Mouse (Mus musculus) layer of hippocampus, adult 18-20 months (tissue): ENCODE measurements around the gene Ciz1. TPM values are rescaled to one million over a fixed set of nuclear protein-coding genes. Genes with fewer than 3 reads are reported as not detected.
A peak's percentile ranks its signal among the peaks of the same experiment; 100 is the strongest.

Experiments used
- DNase-seq, 2 experiments: peaks; one replicate each; pipeline ENCODE4 v3.0.0; 2022; ENCODE audit warnings: low spot score in 2 of 2
- total RNA-seq, 2 experiments: library from RNA; stranded (reverse); gene quantifications; 2 replicates each; pipeline ENCODE4 v1.2.3; 2021

The Ciz1 gene
- total RNA-seq, 2 experiments from 2014 or later, result 69.3 to 77.0 TPM

- no peak for DNase-seq
Observed at GRCm38 (mm10) chr2:32319586-32320580, 32.2 kb upstream of the Ciz1 start.

DNA sequence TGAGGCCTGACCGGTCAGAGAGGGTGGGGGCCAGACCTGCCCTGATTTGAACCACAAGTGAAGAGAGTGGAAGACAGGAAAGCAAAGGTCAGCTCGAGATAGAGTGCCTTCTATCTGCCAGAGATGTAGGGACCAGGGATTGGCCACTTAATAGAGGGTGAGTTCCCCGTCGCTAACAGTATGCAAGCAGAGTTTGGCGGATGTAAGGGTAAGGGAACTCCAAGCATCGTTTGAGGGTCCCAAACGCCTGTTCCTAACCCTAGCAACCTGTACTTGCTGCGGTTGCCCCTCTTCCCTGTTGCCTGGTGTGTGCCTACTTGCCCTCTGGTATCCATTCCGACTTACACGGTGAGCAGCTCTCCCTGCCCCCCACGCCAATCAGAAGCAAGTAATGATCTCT, 31.4 kb upstream of the Ciz1 start:
- no peak for DNase-seq

GRCm38 (mm10) chr2:32321591-32322298, 30.4 kb upstream of the Ciz1 start:
- DNase-seq, result no peak

DNA sequence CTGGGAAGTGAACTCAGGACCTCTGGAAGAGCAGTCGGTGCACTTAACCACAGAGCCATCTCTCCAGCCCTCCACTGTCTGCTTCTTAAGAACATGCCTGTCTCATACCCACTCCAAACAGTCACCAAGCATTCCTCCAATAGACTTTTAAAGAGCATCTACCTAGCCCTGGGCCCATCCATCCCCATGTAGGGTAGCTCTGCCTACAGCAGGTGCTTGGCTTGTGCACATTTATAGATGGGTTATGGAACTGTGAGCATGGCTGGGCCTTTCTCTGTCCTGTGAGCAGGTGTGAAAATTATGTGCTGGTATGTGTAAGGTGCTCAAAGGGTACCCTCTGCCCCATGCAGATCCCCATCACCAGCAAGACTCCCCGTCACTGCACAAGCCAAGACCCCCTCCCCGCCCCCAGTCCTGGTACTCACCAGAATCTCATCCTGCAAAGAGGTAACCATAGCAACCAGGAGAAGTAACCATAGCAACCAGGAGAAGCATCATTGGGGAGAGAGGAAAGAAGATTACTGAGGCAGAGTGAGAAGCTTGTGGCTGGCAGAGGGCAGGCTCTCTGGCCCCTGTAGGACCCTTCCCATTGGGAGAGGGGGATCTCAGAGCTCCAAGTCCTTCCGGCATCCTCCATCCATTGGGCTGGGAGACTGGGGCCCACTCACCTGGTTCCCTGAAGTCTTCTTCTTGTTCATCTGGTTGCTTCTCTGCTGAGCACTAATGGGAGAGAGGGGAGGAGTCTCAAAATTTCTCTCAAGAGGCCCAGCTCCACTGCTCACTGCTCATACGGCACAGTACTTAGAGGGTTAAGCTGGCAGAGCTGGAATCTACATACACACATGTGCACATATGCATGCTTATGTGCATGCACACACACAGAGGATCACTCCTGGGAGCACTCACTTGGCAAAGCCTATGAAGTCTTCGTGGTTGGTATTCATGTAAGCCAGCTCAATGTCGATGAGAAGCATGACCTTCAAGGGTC, 29.1 kb upstream of the Ciz1 start:
- DNase-seq, result no peak

DNA sequence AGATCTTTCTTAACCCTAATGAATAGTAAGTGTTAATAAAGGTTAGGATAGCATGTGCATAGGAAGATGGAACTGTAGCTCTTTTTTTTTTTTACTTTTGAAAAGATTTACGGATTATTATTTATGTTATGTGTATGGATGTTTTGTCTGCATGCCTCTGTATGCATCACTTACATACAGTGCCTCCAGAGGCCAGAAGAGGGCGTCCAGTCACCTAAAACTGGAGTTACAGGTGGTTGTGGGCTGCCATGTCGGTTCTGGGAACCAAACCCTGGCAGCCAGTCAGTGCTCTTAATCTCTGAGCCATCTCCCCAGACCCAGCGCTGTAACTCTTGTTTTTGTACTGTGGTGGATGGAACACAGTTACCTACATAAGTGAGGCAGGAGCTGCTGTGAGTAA, 27.8 kb upstream of the Ciz1 start:
- DNase-seq, result no peak

GRCm38 (mm10) chr2:32325342-32325741, 26.8 kb upstream of the Ciz1 start:
- no peak for DNase-seq

DNA sequence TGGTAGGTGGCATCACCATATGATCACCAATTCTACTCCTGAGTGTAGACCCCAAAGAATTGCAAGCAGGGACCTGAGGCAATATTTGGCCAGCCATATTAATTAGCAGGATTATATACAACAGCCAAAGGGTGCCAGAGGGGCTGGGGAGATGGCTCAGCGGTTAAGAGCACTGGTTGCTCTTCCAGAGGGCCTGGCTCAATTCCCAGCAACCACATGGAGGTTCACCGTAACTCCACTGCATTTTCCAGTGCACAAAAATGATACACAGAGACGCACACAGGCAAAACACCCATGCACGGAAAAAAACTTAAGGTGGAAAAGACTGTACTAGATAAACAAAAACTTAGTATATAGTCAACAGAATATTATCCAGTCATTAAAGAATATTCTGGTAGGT, 24.9 kb upstream of the Ciz1 start:
- DNase-seq, result no peak

GRCm38 (mm10) chr2:32328911-32329460, 23.1 kb upstream of the Ciz1 start:
- DNase-seq, result no peak

DNA sequence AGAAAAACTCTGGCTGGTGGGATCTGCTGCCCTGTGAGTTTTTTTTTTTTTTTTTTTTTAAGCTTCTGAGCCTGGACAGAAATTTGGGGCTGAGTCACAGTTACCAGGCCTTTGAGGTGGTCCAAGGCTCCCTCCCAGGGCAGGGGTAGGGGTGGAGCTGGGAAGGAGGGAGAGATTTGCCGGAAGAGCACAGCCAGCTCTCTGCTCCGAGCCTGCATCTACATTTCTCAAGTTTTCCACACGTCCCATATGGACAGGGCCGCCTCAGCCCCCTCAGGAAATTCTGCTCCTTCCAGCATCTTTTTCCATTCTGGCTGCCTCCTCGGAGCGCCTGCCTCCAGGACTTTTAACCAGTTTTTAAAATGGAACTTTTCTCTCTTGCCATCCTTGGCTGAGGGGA, 22.6 kb upstream of the Ciz1 start:
- DNase-seq, result no peak

GRCm38 (mm10) chr2:32332159-32332558, 20.0 kb upstream of the Ciz1 start:
- DNase-seq, result no peak

- no peak for DNase-seq
Observed at GRCm38 (mm10) chr2:32335888-32336287, 16.2 kb upstream of the Ciz1 start.

- no peak for DNase-seq
Observed at GRCm38 (mm10) chr2:32339912-32340642, 12.1 kb upstream of the Ciz1 start.

- peak in 1 of 2 experiments; percentile 75 for DNase-seq
Observed at GRCm38 (mm10) chr2:32340836-32341633, 11.1 kb upstream of the Ciz1 start.

DNA sequence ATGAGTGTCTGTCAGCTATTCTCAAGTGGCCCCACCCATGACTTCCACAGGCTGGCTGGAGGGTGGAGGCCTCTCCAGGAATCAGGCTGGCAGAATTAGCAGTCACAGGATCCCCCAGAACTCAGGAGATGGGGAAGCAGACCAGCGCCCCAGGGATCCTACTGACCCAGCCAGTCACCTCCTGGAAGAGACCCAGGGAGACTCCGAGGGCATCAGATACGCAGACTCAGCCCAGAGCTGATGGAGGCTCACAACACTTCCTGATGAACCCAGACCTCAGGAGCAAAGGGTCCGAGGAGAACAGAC, 10.5 kb upstream of the Ciz1 start:
- no peak for DNase-seq

- no peak for DNase-seq
Observed at GRCm38 (mm10) chr2:32342039-32342438, 10.1 kb upstream of the Ciz1 start.

DNA sequence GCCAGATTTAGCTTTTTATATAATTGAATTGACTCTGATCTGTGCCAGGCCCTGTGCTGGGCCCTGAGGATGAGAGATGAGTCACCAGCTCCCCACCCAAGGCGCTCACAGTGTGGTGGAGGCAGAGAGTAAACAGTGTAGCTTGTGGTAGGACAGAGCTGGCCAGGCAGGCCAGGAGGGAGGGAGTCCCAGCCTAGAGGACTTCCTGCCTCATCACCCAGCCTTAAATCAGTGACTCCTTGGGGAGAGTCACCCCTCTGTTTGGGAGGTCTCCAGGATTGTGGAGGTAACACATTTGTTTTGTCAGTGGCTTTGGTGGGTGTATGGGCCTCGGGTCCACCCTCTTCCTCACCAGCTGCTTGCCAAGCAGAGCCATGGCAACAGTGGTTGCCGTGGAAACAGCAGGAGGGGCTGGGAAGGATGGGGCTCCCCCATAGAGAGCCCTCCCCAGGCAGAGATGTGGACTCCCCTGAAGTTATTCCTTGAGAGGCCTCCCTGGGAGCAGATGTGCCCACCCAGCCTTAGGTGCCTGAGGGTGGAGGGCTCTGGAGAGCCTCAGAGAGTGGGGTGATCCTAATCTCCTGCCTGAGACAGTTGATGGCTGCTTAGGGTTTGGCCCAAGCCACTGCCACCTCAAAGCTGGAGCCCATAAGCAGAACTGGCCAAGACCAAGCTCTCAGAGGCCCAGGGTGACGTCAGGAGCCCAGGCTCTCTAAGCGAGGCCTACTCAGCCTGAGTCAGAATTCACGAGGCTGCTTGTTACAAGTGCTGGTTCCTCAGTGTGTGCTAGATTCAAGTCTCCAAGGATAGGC, 9.4 kb upstream of the Ciz1 start:
- peak; percentile 85 to 88 for DNase-seq

- DNase-seq, result no peak
Observed at GRCm38 (mm10) chr2:32343351-32343671, 8.8 kb upstream of the Ciz1 start.

GRCm38 (mm10) chr2:32344056-32344455, 8.1 kb upstream of the Ciz1 start:
- peak in 1 of 2 experiments; percentile 63 for DNase-seq
